Mouse (Mus musculus): ENCODE data around the gene Dpp4. TPM values are rescaled to one million over a fixed set of nuclear protein-coding genes. Genes with fewer than 3 reads are reported as not detected.

Gene Dpp4
- polyA plus RNA-seq, 1 experiment from 2014 or later: 14.5 TPM

- Histone ChIP-seq H3K9me3 (no peaks in the 10 kb centered on the region), H3K27me3 (no peaks in the 10 kb centered on the region), H3K4me3 (no peak overlapping the region), H3K9ac (no peak overlapping the region), H3K36me3 (no peaks in the 10 kb centered on the region), H3K4me1 (no peaks in the 10 kb centered on the region), H3K27ac (no peak overlapping the region), H3K4me2 (no peak overlapping the region)
- WGBS: 46% methylated on average over 6 of the region's 6 CpGs
- no peak for ATAC-seq (ENCODE audit: insufficient number of reproducible peaks, low FRiP score, low TSS enrichment, low read depth)
These were observed 30.3 kb downstream of the Dpp4 start for GRCm38 (mm10) chr2:62381756-62382155.

DNA sequence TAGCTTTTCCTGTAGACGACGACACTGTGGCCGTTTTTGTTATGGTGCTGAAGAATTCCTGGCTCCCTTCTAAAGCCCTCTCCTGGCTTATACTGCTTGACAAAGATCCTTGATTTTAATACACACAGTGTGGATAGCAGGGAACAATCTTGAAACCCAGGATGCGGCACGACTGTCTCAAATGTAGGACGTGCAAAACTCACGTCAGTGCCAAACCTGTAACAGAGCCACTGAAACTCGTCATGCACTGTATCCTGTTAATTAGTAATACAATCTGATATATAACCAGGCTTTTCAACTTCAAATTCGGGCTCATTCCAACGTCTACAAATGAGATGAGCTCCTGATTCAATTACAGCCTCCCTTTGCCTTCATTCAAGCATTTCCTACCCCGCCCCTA, 38.3 kb downstream of the Dpp4 start:
- Histone ChIP-seq H3K27ac (no peak overlapping the region), H3K36me3 (no peaks in the 10 kb centered on the region), H3K4me2 (no peak overlapping the region), H3K4me3 (no peak overlapping the region), H3K9ac (no peak overlapping the region), H3K27me3 (no peaks in the 10 kb centered on the region), H3K4me1 (no peaks in the 10 kb centered on the region), H3K9me3 (no peaks in the 10 kb centered on the region)
- 59% methylated on average over 11 of the region's 11 CpGs for WGBS
- no peak for ATAC-seq (ENCODE audit: insufficient number of reproducible peaks, low FRiP score, low TSS enrichment, low read depth)

DNA sequence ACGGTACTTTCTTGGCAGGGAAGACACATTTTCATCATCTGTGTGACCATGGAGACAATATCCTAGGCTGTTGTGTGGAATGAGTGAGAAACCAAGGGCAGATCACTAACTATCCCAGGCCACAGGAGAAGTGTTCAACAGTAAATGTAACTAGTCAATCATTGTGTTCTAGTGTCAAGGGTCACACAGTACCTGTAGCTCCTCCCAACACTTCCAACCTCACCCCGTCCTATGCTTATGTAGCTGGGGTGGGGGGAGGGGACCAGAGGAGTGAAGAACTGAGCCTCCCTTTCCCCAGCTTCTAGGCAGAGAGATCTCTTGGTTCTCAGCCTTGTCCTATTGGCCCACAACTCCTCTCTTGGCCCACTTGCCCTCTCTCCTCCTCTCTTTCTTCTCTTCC, 42.0 kb downstream of the Dpp4 start:
- Histone ChIP-seq H3K36me3 (no peaks in the 10 kb centered on the region), H3K27me3 (no peaks in the 10 kb centered on the region), H3K4me2 (no peak overlapping the region), H3K27ac (no peak overlapping the region), H3K4me1 (no peaks in the 10 kb centered on the region), H3K9ac (no peak overlapping the region), H3K4me3 (no peak overlapping the region), H3K9me3 (no peaks in the 10 kb centered on the region)
- ATAC-seq (ENCODE audit: insufficient number of reproducible peaks, low FRiP score, low TSS enrichment, low read depth): no peak
- WGBS: 68% methylated on average over 2 of the region's 2 CpGs

DNA sequence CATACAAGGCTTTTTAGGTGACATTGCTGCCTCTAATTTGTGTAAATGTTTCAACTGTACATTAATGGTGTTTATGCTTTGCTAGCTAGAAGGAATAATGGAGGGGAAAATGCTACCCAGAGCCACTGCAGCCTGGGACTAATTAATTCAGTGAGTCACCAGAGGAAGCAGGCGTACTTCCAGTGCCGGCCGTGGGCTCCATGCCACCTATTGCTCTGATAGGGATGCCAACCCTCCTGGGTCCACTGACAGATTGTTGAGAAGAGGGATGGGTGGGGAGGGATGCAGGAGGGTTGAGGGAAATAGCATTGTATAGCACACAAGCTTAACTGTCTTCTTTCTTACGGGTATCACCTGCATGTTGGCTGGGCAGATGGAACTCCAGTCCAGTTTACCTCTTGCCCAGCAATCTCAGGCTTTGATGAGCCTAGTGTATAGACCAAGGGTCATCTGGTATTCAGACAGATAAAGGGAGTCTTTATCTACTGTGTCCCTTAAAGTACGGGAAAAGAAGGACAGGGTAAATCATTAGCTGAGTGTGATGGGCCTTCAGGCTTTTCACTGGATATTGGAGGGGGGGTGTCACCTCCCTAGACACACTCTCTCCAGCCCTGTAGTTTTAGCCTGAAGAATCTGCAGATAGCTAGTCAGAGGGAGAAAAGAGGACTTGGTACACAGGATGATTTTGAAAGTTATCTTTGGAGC, 43.5 kb downstream of the Dpp4 start:
- Histone ChIP-seq H3K9ac (no peak overlapping the region), H3K9me3 (no peaks in the 10 kb centered on the region), H3K27me3 (no peaks in the 10 kb centered on the region), H3K4me1 (no peaks in the 10 kb centered on the region), H3K4me3 (no peak overlapping the region), H3K27ac (no peak overlapping the region), H3K4me2 (no peak overlapping the region), H3K36me3 (no peaks in the 10 kb centered on the region)
- no peak for ATAC-seq (ENCODE audit: insufficient number of reproducible peaks, low FRiP score, low TSS enrichment, low read depth)
- 58% methylated on average over 5 of the region's 5 CpGs for WGBS

- H3K4me2 ChIP-seq: no peak overlapping the region
- no peaks in the 10 kb centered on the region for H3K36me3 ChIP-seq
- 79% methylated on average over 4 of the region's 4 CpGs for WGBS
- H3K4me3 ChIP-seq: no peak overlapping the region
- H3K9ac ChIP-seq: no peak overlapping the region
- H3K9me3 ChIP-seq: no peaks in the 10 kb centered on the region
- ATAC-seq (ENCODE audit: insufficient number of reproducible peaks, low FRiP score, low TSS enrichment, low read depth): no peak
- no peaks in the 10 kb centered on the region for H3K27me3 ChIP-seq
- H3K27ac ChIP-seq: no peak overlapping the region
- H3K4me1 ChIP-seq: no peaks in the 10 kb centered on the region
These were observed 48.4 kb downstream of the Dpp4 start for GRCm38 (mm10) chr2:62363606-62364005.

GRCm38 (mm10) chr2:62362211-62362610, 49.8 kb downstream of the Dpp4 start:
- H3K4me1 ChIP-seq: no peaks in the 10 kb centered on the region
- no peaks in the 10 kb centered on the region for H3K36me3 ChIP-seq
- H3K27me3 ChIP-seq: no peaks in the 10 kb centered on the region
- H3K4me2 ChIP-seq: no peak overlapping the region
- no peak overlapping the region for H3K4me3 ChIP-seq
- H3K9me3 ChIP-seq: no peaks in the 10 kb centered on the region
- no peak overlapping the region for H3K9ac ChIP-seq
- ATAC-seq (ENCODE audit: insufficient number of reproducible peaks, low FRiP score, low TSS enrichment, low read depth): no peak
- no peak overlapping the region for H3K27ac ChIP-seq
- WGBS: 78% methylated on average over 9 of the region's 9 CpGs

GRCm38 (mm10) chr2:62361514-62361913, 50.5 kb downstream of the Dpp4 start:
- Histone ChIP-seq H3K27me3 (no peaks in the 10 kb centered on the region), H3K36me3 (no peaks in the 10 kb centered on the region), H3K9me3 (no peaks in the 10 kb centered on the region), H3K4me1 (no peaks in the 10 kb centered on the region), H3K4me2 (no peak overlapping the region), H3K9ac (no peak overlapping the region), H3K4me3 (no peak overlapping the region), H3K27ac (no peak overlapping the region)
- 67% methylated on average over 3 of the region's 3 CpGs for WGBS
- ATAC-seq (ENCODE audit: insufficient number of reproducible peaks, low FRiP score, low TSS enrichment, low read depth): no peak

- no peak overlapping the region for H3K27ac ChIP-seq
- WGBS: 81% methylated on average over 6 of the region's 6 CpGs
- no peaks in the 10 kb centered on the region for H3K36me3 ChIP-seq
- no peak overlapping the region for H3K4me3 ChIP-seq
- H3K4me1 ChIP-seq: no peaks in the 10 kb centered on the region
- H3K27me3 ChIP-seq: no peaks in the 10 kb centered on the region
- ATAC-seq (ENCODE audit: insufficient number of reproducible peaks, low FRiP score, low TSS enrichment, low read depth): no peak
- H3K4me2 ChIP-seq: no peak overlapping the region
- H3K9ac ChIP-seq: no peak overlapping the region
- H3K9me3 ChIP-seq: no peaks in the 10 kb centered on the region
These were observed 51.2 kb downstream of the Dpp4 start for GRCm38 (mm10) chr2:62360872-62361271.

DNA sequence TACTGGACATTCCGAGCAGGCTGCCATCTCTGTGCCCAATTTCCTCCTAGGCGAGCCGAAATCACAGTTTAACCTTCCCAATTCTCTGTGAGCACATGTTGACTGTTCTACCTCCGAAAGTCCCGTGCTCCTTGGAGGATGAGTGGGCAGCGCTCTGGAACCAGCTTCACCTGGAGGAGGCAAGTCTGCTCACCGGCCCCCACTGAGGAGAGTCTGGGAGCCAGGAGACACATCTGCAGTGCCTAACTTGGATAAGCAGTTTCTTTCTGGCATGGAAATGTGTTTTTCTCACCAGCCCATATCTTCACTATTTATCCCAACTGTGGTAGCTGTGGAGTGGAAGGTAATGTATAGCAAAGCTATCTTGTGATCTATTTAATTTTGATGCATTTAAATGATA, 54.8 kb downstream of the Dpp4 start:
- Histone ChIP-seq H3K9me3 (no peaks in the 10 kb centered on the region), H3K4me1 (no peaks in the 10 kb centered on the region), H3K27me3 (no peaks in the 10 kb centered on the region), H3K9ac (no peak overlapping the region), H3K27ac (no peak overlapping the region), H3K4me2 (no peak overlapping the region), H3K4me3 (no peak overlapping the region), H3K36me3 (no peaks in the 10 kb centered on the region)
- WGBS: 92% methylated on average over 7 of the region's 7 CpGs
- ATAC-seq (ENCODE audit: insufficient number of reproducible peaks, low FRiP score, low TSS enrichment, low read depth): no peak

GRCm38 (mm10) chr2:62356606-62357005, 55.4 kb downstream of the Dpp4 start:
- no peaks in the 10 kb centered on the region for H3K27me3 ChIP-seq
- no peaks in the 10 kb centered on the region for H3K36me3 ChIP-seq
- no peaks in the 10 kb centered on the region for H3K9me3 ChIP-seq
- no peaks in the 10 kb centered on the region for H3K4me1 ChIP-seq
- H3K27ac ChIP-seq: no peak overlapping the region
- no peak overlapping the region for H3K9ac ChIP-seq
- WGBS: 76% methylated on average over 14 of the region's 14 CpGs
- H3K4me3 ChIP-seq: no peak overlapping the region
- no peak for ATAC-seq (ENCODE audit: insufficient number of reproducible peaks, low FRiP score, low TSS enrichment, low read depth)
- H3K4me2 ChIP-seq: no peak overlapping the region

- H3K4me3 ChIP-seq: no peak overlapping the region
- WGBS: 54% methylated on average over 6 of the region's 6 CpGs
- no peak overlapping the region for H3K4me2 ChIP-seq
- ATAC-seq (ENCODE audit: insufficient number of reproducible peaks, low FRiP score, low TSS enrichment, low read depth): no peak
- no peak overlapping the region for H3K27ac ChIP-seq
- no peaks in the 10 kb centered on the region for H3K27me3 ChIP-seq
- no peak overlapping the region for H3K9ac ChIP-seq
- no peaks in the 10 kb centered on the region for H3K36me3 ChIP-seq
- no peaks in the 10 kb centered on the region for H3K9me3 ChIP-seq
- H3K4me1 ChIP-seq: no peaks in the 10 kb centered on the region
These were observed 56.3 kb downstream of the Dpp4 start for GRCm38 (mm10) chr2:62355766-62356165.

- Histone ChIP-seq H3K4me2 (no peak overlapping the region), H3K4me1 (no peaks in the 10 kb centered on the region), H3K9me3 (no peaks in the 10 kb centered on the region), H3K4me3 (no peak overlapping the region), H3K27ac (no peak overlapping the region), H3K27me3 (no peaks in the 10 kb centered on the region), H3K9ac (no peak overlapping the region), H3K36me3 (no peaks in the 10 kb centered on the region)
- WGBS: 80% methylated on average over 3 of the region's 3 CpGs
- no peak for ATAC-seq (ENCODE audit: insufficient number of reproducible peaks, low FRiP score, low TSS enrichment, low read depth)
These were observed 60.0 kb downstream of the Dpp4 start for GRCm38 (mm10) chr2:62352035-62352434.

DNA sequence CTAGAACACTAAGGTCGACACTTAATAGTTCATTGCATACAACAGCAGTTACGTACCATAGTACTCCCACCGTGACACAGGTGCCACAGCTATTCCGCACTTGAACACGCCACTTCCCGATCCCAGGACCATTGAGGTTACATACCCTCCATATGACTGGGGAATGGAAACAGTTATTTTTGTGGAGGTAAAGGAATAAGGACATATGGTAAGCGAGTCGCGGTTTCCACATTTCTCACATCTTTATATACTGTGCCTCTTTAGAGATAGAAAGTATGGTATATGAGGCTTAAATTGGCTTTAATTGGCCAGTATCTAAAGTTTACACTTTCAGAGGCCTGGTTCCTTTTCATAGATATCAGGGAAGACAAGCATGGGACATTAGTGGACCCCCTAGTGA, 64.3 kb downstream of the Dpp4 start:
- no peak overlapping the region for H3K27ac ChIP-seq
- WGBS: 92% methylated on average over 9 of the region's 9 CpGs
- no peak for ATAC-seq (ENCODE audit: insufficient number of reproducible peaks, low FRiP score, low TSS enrichment, low read depth)

More for the DNA sequence above, 64.3 kb downstream of the Dpp4 start:
- Histone ChIP-seq H3K27me3 (no peaks in the 10 kb centered on the region), H3K4me2 (no peak overlapping the region), H3K9ac (no peak overlapping the region), H3K9me3 (no peaks in the 10 kb centered on the region), H3K4me1 (no peaks in the 10 kb centered on the region), H3K4me3 (no peak overlapping the region), H3K36me3 (no peaks in the 10 kb centered on the region)
